Mouse (Mus musculus): ENCODE measurements around the gene Hist1h2bq. TPM values are rescaled to one million over a fixed set of nuclear protein-coding genes. Genes with fewer than 3 reads are reported as not detected.
"Not testable (repeated sequence)": the region's sequence is repeated elsewhere in the genome, so short reads cannot be mapped to it uniquely, and the experiment has no call there.

The Hist1h2bq gene
- total and polyA plus RNA-seq, 2 experiments from 2014 or later, result 4.8 to 1,114 TPM

- under 1% methylated on average over 22 of the region's 58 CpGs for WGBS
- H3K4me2 ChIP-seq (ENCODE audit: low read depth, low read length), result peak within 1 kb of the TSS; percentile 36; the same call in 1 of the 2 replicates
- not testable (repeated sequence) for H3K9ac ChIP-seq (replicated peaks; ENCODE audit: low read length); H3K4me1 ChIP-seq (ENCODE audit: insufficient read depth, low read length); H3K4me3 ChIP-seq (ENCODE audit: low read length); H3K27ac ChIP-seq; DNase-seq (ENCODE audit: low spot score); H3K27me3 ChIP-seq (ENCODE audit: insufficient read depth, low read length); H3K36me3 ChIP-seq (ENCODE audit: insufficient read depth, low read length); H3K9me3 ChIP-seq (ENCODE audit: low read length)
- ATAC-seq, result peak; percentile 88
Measured at GRCm38 (mm10) chr13:21831418-21832394, 21.7 kb upstream of the Hist1h2bq start, which contains the start of gene Hist1h4n. TSS of gene Hist1h4n (minus strand) at chr13:21832196.

GRCm38 (mm10) chr13:21830344-21830743, 20.3 kb upstream of the Hist1h2bq start:
- no peak for DNase-seq (ENCODE audit: low spot score)
- TF ChIP-seq CTCF (IDR thresholded peaks at IDR 0.05; ENCODE audit: low read depth), result no peak
- Histone ChIP-seq H3K36me3 (ENCODE audit: insufficient read depth, low read length) (no peaks in the 10 kb centered on the region), H3K4me1 (ENCODE audit: insufficient read depth, low read length) (no peaks in the 10 kb centered on the region), H3K9ac (replicated peaks; ENCODE audit: low read length) (no peak overlapping the region), H3K9me3 (ENCODE audit: low read length) (no peaks in the 10 kb centered on the region), H3K4me2 (ENCODE audit: low read depth, low read length) (no peak overlapping the region), H3K4me3 (ENCODE audit: low read length) (no peak overlapping the region), H3K27me3 (ENCODE audit: insufficient read depth, low read length) (no peaks in the 10 kb centered on the region), H3K27ac (no peak overlapping the region)
- ATAC-seq, result no peak
- WGBS, result 89% methylated on average over 10 of the region's 10 CpGs

- TF ChIP-seq CTCF (IDR thresholded peaks at IDR 0.05; ENCODE audit: low read depth), result no peak
- H3K27me3 ChIP-seq (ENCODE audit: insufficient read depth, low read length), result no peaks in the 10 kb centered on the region
- H3K9ac ChIP-seq (replicated peaks; ENCODE audit: low read length), result no peak overlapping the region
- no peaks in the 10 kb centered on the region for H3K9me3 ChIP-seq (ENCODE audit: low read length)
- 87% methylated on average over 3 of the region's 3 CpGs for WGBS
- no peak overlapping the region for H3K27ac ChIP-seq
- H3K4me3 ChIP-seq (ENCODE audit: low read length), result no peak overlapping the region
- DNase-seq (ENCODE audit: low spot score) (no peak), ATAC-seq (no peak)
- H3K4me2 ChIP-seq (ENCODE audit: low read depth, low read length), result no peak overlapping the region
- H3K4me1 ChIP-seq (ENCODE audit: insufficient read depth, low read length), result no peaks in the 10 kb centered on the region
- no peaks in the 10 kb centered on the region for H3K36me3 ChIP-seq (ENCODE audit: insufficient read depth, low read length)
Measured at GRCm38 (mm10) chr13:21828511-21828910, 18.5 kb upstream of the Hist1h2bq start.

- 68% methylated on average over 7 of the region's 16 CpGs for WGBS
- H3K4me1 ChIP-seq (ENCODE audit: insufficient read depth, low read length); H3K36me3 ChIP-seq (ENCODE audit: insufficient read depth, low read length); H3K27me3 ChIP-seq (ENCODE audit: insufficient read depth, low read length); H3K9me3 ChIP-seq (ENCODE audit: low read length); H3K27ac ChIP-seq; ATAC-seq; DNase-seq (ENCODE audit: low spot score); H3K4me2 ChIP-seq (ENCODE audit: low read depth, low read length); H3K4me3 ChIP-seq (ENCODE audit: low read length); H3K9ac ChIP-seq (replicated peaks; ENCODE audit: low read length): not testable (repeated sequence)
Measured at GRCm38 (mm10) chr13:21820082-21820890, 10.3 kb upstream of the Hist1h2bq start.

DNA sequence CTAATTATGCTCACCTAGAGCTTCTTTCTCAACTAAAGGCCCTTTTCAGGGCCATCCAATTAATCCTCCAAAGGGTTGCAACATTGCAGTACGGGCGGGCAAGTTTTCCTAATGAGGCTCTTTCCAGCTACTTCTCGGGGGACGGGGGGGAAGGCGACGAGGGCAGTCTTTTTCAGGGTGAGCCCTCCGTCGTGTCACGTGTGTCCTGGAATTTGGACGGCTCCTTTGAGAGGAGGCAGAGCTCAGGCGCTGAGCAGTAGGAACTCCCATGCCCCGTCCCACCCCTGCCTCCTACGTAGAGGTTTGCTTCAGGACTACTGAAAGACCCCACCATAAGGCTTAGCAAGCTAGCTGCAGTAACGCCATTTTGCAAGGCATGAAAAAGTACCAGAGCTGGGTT, 2.1 kb upstream of the Hist1h2bq start:
- peak; percentile 35 for ATAC-seq
- WGBS, result 0% methylated on average over 13 of the region's 14 CpGs

DNA sequence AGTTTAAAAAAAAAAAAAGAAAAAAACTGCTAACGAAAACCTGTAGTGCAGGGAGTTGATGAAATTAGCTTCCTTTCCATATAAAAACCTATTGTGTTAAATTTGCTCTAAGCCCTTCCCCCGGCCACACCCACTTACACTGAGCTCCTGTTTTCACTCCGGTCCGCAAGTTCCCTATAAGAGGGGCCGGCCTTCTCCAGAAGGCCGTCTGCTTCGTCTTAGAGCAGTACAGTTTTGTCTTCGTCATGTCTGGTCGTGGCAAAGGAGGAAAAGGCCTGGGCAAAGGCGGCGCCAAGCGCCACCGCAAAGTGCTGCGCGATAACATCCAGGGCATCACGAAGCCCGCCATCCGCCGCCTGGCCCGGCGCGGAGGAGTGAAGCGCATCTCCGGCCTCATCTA, 1.5 kb upstream of the Hist1h2bq start, which contains the start of gene Hist1h4m:
TSS of gene Hist1h4m (plus strand) at position 208 of the 400 bp plus-strand sequence.
- H3K27ac ChIP-seq; H3K9me3 ChIP-seq (ENCODE audit: low read length); DNase-seq (ENCODE audit: low spot score); H3K36me3 ChIP-seq (ENCODE audit: insufficient read depth, low read length); H3K4me3 ChIP-seq (ENCODE audit: low read length); H3K4me1 ChIP-seq (ENCODE audit: insufficient read depth, low read length); H3K4me2 ChIP-seq (ENCODE audit: low read depth, low read length); H3K27me3 ChIP-seq (ENCODE audit: insufficient read depth, low read length); H3K9ac ChIP-seq (replicated peaks; ENCODE audit: low read length): not testable (repeated sequence)
- peak; percentile 75 for ATAC-seq
- WGBS, result no CpG with 5 or more reads among the region's 24 CpGs

More for the DNA sequence above, 2.1 kb upstream of the Hist1h2bq start:
- not testable (repeated sequence) for DNase-seq (ENCODE audit: low spot score); H3K27ac ChIP-seq; H3K4me2 ChIP-seq (ENCODE audit: low read depth, low read length); H3K4me3 ChIP-seq (ENCODE audit: low read length); H3K36me3 ChIP-seq (ENCODE audit: insufficient read depth, low read length); H3K9me3 ChIP-seq (ENCODE audit: low read length); H3K27me3 ChIP-seq (ENCODE audit: insufficient read depth, low read length); H3K9ac ChIP-seq (replicated peaks; ENCODE audit: low read length); H3K4me1 ChIP-seq (ENCODE audit: insufficient read depth, low read length)

- H3K4me1 ChIP-seq (ENCODE audit: insufficient read depth, low read length); H3K9ac ChIP-seq (replicated peaks; ENCODE audit: low read length); H3K27me3 ChIP-seq (ENCODE audit: insufficient read depth, low read length); H3K4me2 ChIP-seq (ENCODE audit: low read depth, low read length); H3K4me3 ChIP-seq (ENCODE audit: low read length); H3K36me3 ChIP-seq (ENCODE audit: insufficient read depth, low read length); DNase-seq (ENCODE audit: low spot score); H3K27ac ChIP-seq; H3K9me3 ChIP-seq (ENCODE audit: low read length): not testable (repeated sequence)
- no CpG with 5 or more reads among the region's 8 CpGs for whole genome bisulfite sequencing
- peak; percentile 16; the same call in 1 of the 2 replicates for ATAC-seq
Measured at GRCm38 (mm10) chr13:21811074-21811473, 1.1 kb upstream of the Hist1h2bq start.

GRCm38 (mm10) chr13:21803058-21803457, 6.9 kb downstream of the Hist1h2bq start:
- no CpG with 5 or more reads among the region's 4 CpGs for WGBS
- not testable (repeated sequence) for DNase-seq (ENCODE audit: low spot score); H3K36me3 ChIP-seq (ENCODE audit: insufficient read depth, low read length)

GRCm38 (mm10) chr13:21797163-21797562, 12.8 kb downstream of the Hist1h2bq start:
- not testable (repeated sequence) for H3K27ac ChIP-seq; DNase-seq (ENCODE audit: low spot score); H3K4me2 ChIP-seq (ENCODE audit: low read depth, low read length); H3K4me3 ChIP-seq (ENCODE audit: low read length); H3K9ac ChIP-seq (replicated peaks; ENCODE audit: low read length); H3K36me3 ChIP-seq (ENCODE audit: insufficient read depth, low read length); ATAC-seq; H3K27me3 ChIP-seq (ENCODE audit: insufficient read depth, low read length); H3K4me1 ChIP-seq (ENCODE audit: insufficient read depth, low read length); H3K9me3 ChIP-seq (ENCODE audit: low read length)

More at GRCm38 (mm10) chr13:21803058-21803457, 6.9 kb downstream of the Hist1h2bq start:
- H3K4me2 ChIP-seq (ENCODE audit: low read depth, low read length); H3K9me3 ChIP-seq (ENCODE audit: low read length); H3K9ac ChIP-seq (replicated peaks; ENCODE audit: low read length); H3K27ac ChIP-seq; H3K27me3 ChIP-seq (ENCODE audit: insufficient read depth, low read length); H3K4me3 ChIP-seq (ENCODE audit: low read length); H3K4me1 ChIP-seq (ENCODE audit: insufficient read depth, low read length): not testable (repeated sequence)
- peak; percentile 68 for ATAC-seq

All from hindbrain, postnatal 0 days (tissue).